Mouse (Mus musculus) urinary bladder, postnatal 25 days (tissue): ENCODE measurements around the gene Ap1g2.

Experiments used
- DNase-seq: peaks from one replicate; pipeline ENCODE4 v3.0.0; 2022; ENCODE audit warnings: low spot score

Ap1g2 gene

DNA sequence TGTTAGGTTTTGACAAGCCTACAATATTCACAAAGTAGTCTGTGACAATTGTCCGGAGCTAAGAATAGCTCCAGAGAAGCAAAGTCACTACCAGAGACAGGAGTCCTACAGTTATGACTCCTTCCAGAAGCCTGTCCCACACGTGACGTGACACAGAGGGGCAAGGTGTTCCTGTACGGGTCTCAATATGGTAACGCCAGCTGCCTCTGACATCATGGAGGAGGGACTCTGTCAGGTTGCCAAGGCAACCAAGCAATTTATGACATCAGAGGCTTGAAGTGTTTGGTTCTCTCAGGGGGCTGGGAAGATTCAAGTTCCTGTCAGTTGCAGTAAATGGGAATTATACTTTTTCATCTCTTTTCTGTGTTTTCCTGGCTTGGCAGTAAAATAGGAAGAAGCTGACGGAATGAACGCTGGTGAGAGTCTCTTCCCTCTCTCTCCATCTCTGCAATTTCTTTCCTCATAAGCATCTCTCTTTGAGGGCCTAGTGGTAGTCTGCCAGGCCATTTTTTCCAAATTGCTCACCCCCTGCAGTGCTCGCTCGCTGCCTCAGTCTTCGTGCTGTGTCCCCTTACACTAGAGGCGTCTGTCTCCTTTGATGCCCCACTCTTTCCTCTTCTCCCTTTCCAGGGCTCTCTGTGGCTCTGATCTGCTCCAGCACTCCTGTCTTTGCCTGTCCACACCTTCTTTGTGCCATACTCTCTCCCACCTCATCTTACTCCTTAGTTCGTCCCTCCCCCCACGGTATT lies 17.0 kb downstream of the Ap1g2 start:
- no peak for DNase-seq

GRCm38 (mm10) chr14:55086009-55086514 lies 20.3 kb downstream of the Ap1g2 start:
- no peak for DNase-seq

DNA sequence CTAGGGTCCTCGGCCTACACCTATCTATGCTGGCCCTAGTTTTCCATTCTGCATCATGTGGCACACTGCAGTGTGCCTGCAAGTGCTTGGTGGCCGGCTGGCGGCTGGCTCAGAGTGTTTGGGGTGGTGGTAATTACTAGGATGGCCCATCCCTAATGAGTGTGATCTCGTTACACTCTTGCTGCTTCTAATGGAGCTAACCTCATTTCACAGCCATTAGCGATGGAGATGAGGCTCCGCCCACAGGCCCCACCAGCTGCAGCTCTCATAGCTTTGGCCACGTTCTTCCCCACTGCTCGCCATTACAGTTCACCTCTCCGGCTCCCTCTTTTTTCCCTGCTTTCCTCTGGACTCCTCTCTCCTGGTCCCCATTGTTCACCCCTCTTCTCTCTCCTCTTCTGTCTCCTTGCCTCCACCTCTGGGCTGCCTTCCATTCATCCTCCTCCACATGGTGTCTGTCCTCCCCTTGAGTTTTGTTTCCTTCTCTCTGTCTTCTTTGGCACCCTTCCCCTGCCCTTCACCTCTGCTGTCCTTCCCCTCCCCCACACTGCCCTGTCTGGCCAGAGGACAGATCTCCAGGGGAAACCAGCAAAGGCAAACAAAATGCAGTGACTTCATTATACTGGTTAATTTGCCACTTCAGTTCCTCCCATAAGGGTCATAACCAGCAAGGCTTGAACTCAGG lies 20.9 kb downstream of the Ap1g2 start:
- no peak for DNase-seq

GRCm38 (mm10) chr14:55083481-55083880 lies 22.9 kb downstream of the Ap1g2 start:
- DNase-seq: no peak

GRCm38 (mm10) chr14:55081105-55081504 lies 25.3 kb downstream of the Ap1g2 start:
- DNase-seq: no peak

- peak; percentile 67 for DNase-seq
These were observed 27.0 kb downstream of the Ap1g2 start for GRCm38 (mm10) chr14:55079214-55079970.

DNA sequence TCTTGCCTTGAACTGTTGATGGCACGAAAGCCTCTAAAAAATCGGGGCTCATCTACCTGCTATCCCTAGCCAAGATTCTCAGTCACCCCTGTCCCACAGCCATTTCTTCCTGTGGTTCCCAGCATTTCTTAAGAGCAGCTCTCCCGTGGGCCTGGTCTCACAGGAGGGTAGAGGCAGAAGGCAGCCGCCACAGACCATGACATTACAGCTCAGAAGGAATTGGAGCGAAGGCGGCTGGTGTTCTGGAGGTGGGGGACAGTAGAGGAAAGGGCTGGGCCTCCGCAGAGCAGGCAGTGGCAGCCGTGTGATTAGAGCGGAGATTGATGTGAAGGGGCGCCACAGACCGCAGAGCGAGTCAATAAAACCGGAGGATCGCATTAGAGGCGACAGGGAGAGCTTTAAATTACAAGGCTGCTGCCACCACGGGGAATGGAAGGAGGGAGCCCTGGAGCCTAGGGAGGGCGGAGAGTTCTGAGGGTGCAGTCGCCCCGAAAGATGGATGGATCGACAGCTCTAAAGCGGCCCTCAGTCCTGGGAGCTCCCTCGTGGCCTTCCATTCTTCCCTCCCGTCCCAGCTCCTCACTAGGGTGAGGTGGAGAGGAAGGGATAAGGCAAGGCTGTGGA lies 27.9 kb downstream of the Ap1g2 start:
- no peak for DNase-seq

DNA sequence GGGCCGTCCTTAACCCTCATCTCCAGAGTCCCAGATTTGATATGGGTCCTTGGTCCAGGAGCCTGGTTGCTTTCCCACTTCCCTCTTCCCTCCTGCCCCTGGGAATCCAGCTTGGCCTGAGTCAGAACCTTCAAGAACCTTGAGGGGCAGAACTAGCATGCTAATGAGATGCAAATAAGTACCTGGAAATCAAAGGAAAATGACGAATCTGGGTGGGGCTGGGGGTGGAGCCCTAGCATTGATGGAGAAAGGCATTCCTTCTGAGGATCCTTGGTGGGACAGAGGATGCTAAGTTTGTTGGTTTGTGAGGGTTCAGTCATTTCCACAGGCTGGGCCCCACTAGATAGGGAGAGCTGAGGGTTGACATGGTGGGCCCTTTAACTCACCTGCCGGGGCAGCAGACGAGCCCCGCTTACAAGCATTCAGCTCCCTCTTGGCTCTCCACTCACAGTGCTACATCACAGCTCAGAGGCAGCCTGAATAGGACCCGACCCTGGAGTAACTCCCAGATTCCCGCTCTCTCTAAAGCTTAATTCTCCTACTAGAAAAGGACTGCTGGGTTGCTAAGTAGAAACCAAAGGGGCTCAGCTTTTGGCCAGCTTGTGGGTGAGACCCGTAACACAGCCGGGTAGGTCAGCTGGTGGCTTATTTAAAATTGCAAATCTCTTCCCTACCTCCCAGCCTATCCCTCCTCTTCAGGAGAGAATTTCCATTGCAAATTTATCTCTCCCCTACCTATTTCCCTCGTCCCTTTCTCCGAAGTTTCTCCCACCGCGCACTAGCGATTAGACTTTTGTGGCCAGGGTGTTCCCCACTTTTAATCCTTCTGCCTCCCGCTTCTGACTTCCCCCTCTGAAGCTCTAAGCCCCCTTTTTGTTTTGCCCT lies 28.7 kb downstream of the Ap1g2 start:
- no peak for DNase-seq

GRCm38 (mm10) chr14:55076956-55077355 lies 29.4 kb downstream of the Ap1g2 start:
- DNase-seq: no peak

GRCm38 (mm10) chr14:55076224-55076623 lies 30.2 kb downstream of the Ap1g2 start:
- DNase-seq: no peak

DNA sequence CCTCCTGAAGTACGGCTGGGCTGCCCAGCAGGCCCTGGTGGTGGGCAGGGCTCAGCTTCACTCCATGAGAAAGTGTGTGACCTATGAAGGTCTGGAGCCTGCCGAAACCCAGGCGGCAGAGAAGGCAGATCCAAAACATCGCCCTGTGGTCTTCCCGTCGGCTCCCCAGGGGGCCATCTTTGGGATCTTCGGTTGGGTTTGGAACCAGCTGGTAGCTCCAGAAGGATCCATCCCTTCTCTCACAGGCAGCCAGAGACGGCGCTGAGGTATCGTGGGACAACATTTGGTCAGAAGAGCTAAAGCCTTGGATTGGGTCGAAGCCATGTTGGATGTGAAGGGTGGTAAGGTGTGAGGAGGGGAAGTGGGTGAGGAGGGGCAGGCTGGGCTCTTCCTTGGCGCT lies 32.0 kb downstream of the Ap1g2 start:
- no peak for DNase-seq

- no peak for DNase-seq
These were observed 34.6 kb downstream of the Ap1g2 start for GRCm38 (mm10) chr14:55071756-55072155.

DNA sequence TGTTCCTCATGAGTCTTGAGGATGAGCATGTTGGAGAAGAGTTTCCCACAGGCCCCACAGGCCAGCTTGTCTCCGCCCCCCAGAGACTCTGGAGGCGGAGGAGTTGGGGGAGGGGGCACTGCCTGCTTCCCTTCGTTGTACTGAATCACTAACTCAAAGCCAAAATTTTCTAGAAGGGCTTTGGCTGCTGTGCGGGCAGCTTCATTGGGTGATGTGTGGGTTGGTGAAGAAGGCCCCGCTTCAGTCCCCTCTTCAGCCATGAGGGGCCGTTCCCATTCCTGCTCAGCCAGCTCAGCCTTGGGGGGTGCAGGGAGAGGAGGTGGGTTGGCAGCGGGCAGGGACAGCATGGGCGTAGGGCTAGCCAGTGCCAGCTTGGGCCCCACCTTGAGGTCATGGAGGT lies 40.4 kb downstream of the Ap1g2 start:
- no peak for DNase-seq

- DNase-seq: no peak
These were observed 41.0 kb downstream of the Ap1g2 start for GRCm38 (mm10) chr14:55065391-55065790.

GRCm38 (mm10) chr14:55064481-55065370 lies 41.7 kb downstream of the Ap1g2 start:
- DNase-seq: no peak

- no peak for DNase-seq
These were observed 42.6 kb downstream of the Ap1g2 start for GRCm38 (mm10) chr14:55063581-55064381.

- no peak for DNase-seq
These were observed 43.3 kb downstream of the Ap1g2 start for GRCm38 (mm10) chr14:55063117-55063516.

DNA sequence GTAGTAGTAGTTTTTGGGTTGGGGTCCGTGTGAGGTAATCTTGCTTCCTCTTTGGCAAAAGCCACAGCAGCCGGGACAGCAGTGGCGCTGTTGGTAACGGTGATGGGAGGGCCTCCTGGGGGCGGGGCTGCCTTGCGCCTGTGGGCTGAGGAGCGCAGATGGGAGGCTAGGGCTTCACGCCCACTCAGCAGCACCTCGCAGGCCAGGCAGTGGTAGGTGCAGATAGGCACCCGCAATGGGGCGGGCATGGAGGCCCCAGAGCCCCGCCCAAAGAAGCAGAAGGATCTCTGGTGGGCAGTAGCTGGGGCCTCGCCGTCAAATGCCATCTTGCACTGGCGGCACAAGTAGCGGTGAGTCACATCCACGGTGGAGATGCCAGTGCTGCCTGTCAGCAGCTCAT lies 43.8 kb downstream of the Ap1g2 start:
- no peak for DNase-seq

GRCm38 (mm10) chr14:55061845-55062244 lies 44.5 kb downstream of the Ap1g2 start:
- no peak for DNase-seq
